Mouse (Mus musculus): Measurements from ENCODE around the gene Lmo7. TPM values are rescaled to one million over a fixed set of nuclear protein-coding genes. Genes with fewer than 3 reads are reported as not detected.

The Lmo7 gene
- polyA plus RNA-seq, 1 experiment, result 0.79 TPM

DNA sequence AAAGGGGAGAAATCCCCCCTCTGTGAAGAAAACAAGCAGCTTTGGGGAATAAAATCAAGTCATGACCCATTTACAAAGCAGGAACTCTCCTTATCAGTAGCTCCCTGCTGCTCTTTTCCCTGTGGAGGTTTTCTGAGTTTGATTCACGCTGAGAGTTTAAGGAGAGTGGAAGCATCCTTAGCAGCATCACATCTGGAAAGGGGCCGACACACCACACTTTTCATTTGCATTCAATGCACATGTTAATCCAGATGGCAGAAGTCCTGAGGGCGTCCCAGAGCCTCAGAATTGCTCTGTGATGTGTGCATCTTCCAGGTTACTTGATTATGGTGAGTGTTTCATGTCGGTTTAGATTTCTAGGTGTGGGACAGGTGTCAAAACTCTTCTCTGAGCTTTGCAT is 25.7 kb downstream of the Lmo7 start:
- Histone ChIP-seq H3K4me1 (ENCODE audit: control insufficient read depth, insufficient read depth, insufficient read length) (no peaks in the 10 kb centered on the region), H3K27me3 (ENCODE audit: control insufficient read depth, insufficient read depth, low read length) (no peaks in the 10 kb centered on the region)
- no peak for DNase-seq (ENCODE audit: low read depth in 1 of 2, low spot score in 2 of 2)

GRCm38 (mm10) chr14:101762267-101762666 is 32.5 kb downstream of the Lmo7 start:
- no peak for TF ChIP-seq CTCF (IDR thresholded peaks at IDR 0.05; ENCODE audit: extremely low read depth, insufficient read depth, insufficient read length, insufficient replicate concordance)
- TF ChIP-seq POLR2A (IDR thresholded peaks at IDR 0.05; ENCODE audit: low read depth, low read length), result no peak
- 36% methylated on average over 1 of the region's 1 CpGs for WGBS
- no peaks in the 10 kb centered on the region for H3K4me1 ChIP-seq (ENCODE audit: control insufficient read depth, insufficient read depth, insufficient read length)
- no peaks in the 10 kb centered on the region for H3K27me3 ChIP-seq (ENCODE audit: control insufficient read depth, insufficient read depth, low read length)
- no peak overlapping the region for H3K27ac ChIP-seq (ENCODE audit: insufficient read depth, low read length)
- DNase-seq (ENCODE audit: low read depth in 1 of 2, low spot score in 2 of 2), result no peak
- no peak overlapping the region for H3K4me3 ChIP-seq (ENCODE audit: extremely low read depth, insufficient read depth, insufficient read length)
- H3K36me3 ChIP-seq (ENCODE audit: control insufficient read depth, insufficient read depth, low read length), result no peaks in the 10 kb centered on the region

More for the DNA sequence above, 25.7 kb downstream of the Lmo7 start:
- Histone ChIP-seq H3K4me3 (ENCODE audit: extremely low read depth, insufficient read depth, insufficient read length) (no peak overlapping the region), H3K27ac (ENCODE audit: insufficient read depth, low read length) (no peak overlapping the region), H3K36me3 (ENCODE audit: control insufficient read depth, insufficient read depth, low read length) (no peaks in the 10 kb centered on the region)
- TF ChIP-seq CTCF (IDR thresholded peaks at IDR 0.05; ENCODE audit: extremely low read depth, insufficient read depth, insufficient read length, insufficient replicate concordance) (no peak), POLR2A (IDR thresholded peaks at IDR 0.05; ENCODE audit: low read depth, low read length) (no peak)
- 68% methylated on average over 4 of the region's 4 CpGs for WGBS

DNA sequence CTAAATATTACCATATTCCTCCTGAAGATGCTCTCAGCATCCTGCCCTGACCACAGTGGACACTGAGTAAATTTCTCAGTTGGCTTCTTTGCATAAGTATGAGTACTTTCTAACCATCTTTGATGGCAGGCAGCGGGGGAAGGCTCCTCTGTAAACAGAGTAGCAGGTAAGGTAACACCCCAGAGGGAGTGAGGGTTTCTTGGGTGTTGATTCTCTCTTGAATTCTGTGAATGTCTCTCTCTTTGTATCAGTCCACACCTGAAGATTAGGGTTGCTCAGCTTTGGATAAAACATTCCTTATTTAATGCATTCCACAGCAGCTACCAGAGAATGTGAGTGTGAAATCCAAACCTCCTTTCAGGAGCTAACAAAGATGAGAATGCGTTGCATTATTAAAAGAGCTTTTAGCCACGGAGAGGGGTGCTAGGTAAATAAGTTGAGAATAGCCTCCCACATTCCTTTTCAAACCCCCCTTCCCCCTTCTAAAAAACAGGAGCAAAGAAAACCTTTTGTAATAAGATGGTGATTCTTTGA is 34.1 kb downstream of the Lmo7 start:
- TF ChIP-seq POLR2A (IDR thresholded peaks at IDR 0.05; ENCODE audit: low read depth, low read length), result no peak
- TF ChIP-seq CTCF (IDR thresholded peaks at IDR 0.05; ENCODE audit: extremely low read depth, insufficient read depth, insufficient read length, insufficient replicate concordance), result no peak
- no peak for DNase-seq (ENCODE audit: low read depth in 1 of 2, low spot score in 2 of 2)
- Histone ChIP-seq H3K27ac (ENCODE audit: insufficient read depth, low read length) (no peak overlapping the region), H3K27me3 (ENCODE audit: control insufficient read depth, insufficient read depth, low read length) (no peaks in the 10 kb centered on the region), H3K36me3 (ENCODE audit: control insufficient read depth, insufficient read depth, low read length) (no peaks in the 10 kb centered on the region), H3K4me1 (ENCODE audit: control insufficient read depth, insufficient read depth, insufficient read length) (no peaks in the 10 kb centered on the region), H3K4me3 (ENCODE audit: extremely low read depth, insufficient read depth, insufficient read length) (no peak overlapping the region)
- 76% methylated on average over 3 of the region's 3 CpGs for WGBS

- Histone ChIP-seq H3K4me1 (ENCODE audit: control insufficient read depth, insufficient read depth, insufficient read length) (no peaks in the 10 kb centered on the region), H3K4me3 (ENCODE audit: extremely low read depth, insufficient read depth, insufficient read length) (no peak overlapping the region), H3K27ac (ENCODE audit: insufficient read depth, low read length) (no peak overlapping the region), H3K36me3 (ENCODE audit: control insufficient read depth, insufficient read depth, low read length) (no peaks in the 10 kb centered on the region), H3K27me3 (ENCODE audit: control insufficient read depth, insufficient read depth, low read length) (no peaks in the 10 kb centered on the region)
- TF ChIP-seq CTCF (IDR thresholded peaks at IDR 0.05; ENCODE audit: extremely low read depth, insufficient read depth, insufficient read length, insufficient replicate concordance), result no peak
- WGBS, result 91% methylated on average over 5 of the region's 5 CpGs
- no peak for DNase-seq (ENCODE audit: low read depth in 1 of 2, low spot score in 2 of 2)
These were observed 41.6 kb downstream of the Lmo7 start for GRCm38 (mm10) chr14:101771336-101771735.

DNA sequence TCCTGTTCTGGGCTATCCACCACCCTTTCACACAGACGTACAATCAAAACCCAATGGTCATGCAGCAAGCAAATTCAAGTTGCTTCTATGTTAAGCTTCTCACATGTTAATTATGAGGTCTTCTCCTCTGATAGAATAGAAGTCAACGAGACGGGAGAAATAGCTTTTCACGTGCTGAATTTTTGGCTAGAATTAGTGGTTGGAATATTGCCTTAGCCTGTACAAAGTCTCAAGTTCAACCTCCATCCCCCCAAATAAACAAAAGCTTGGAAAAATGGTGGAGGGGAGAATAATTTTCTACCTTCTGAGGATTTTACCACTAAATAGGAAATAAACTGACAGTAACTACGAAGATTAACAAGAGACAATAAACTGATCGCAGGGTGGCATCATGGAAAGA is 42.0 kb downstream of the Lmo7 start:
- Histone ChIP-seq H3K4me3 (ENCODE audit: extremely low read depth, insufficient read depth, insufficient read length) (no peak overlapping the region), H3K4me1 (ENCODE audit: control insufficient read depth, insufficient read depth, insufficient read length) (no peaks in the 10 kb centered on the region), H3K27ac (ENCODE audit: insufficient read depth, low read length) (no peak overlapping the region), H3K36me3 (ENCODE audit: control insufficient read depth, insufficient read depth, low read length) (no peaks in the 10 kb centered on the region), H3K27me3 (ENCODE audit: control insufficient read depth, insufficient read depth, low read length) (no peaks in the 10 kb centered on the region)
- 95% methylated on average over 6 of the region's 6 CpGs for WGBS
- no peak for TF ChIP-seq CTCF (IDR thresholded peaks at IDR 0.05; ENCODE audit: extremely low read depth, insufficient read depth, insufficient read length, insufficient replicate concordance)
- TF ChIP-seq POLR2A (IDR thresholded peaks at IDR 0.05; ENCODE audit: low read depth, low read length), result no peak
- no peak for DNase-seq (ENCODE audit: low read depth in 1 of 2, low spot score in 2 of 2)

DNA sequence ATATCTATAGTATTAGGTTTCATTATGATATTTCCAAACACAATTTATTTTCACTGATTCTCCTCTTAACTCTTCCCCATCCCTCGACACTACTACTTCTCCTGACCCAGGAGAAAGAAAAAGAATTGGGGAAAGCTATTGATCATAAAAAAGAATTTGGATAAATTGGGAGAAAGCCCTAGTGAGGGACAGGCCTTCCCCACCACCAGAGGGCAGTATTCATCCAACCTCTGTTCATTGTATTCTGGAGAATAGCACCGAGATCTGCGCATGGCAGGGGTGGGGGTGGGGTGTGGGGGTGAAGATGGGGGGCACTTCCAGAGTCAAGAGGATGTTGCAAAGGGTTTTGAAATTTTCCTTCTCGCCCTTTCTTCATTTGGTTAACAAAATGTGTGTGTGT is 44.9 kb downstream of the Lmo7 start:
- no peak for DNase-seq (ENCODE audit: low read depth in 1 of 2, low spot score in 2 of 2)
- TF ChIP-seq POLR2A (IDR thresholded peaks at IDR 0.05; ENCODE audit: low read depth, low read length) (no peak), CTCF (IDR thresholded peaks at IDR 0.05; ENCODE audit: extremely low read depth, insufficient read depth, insufficient read length, insufficient replicate concordance) (0 out of 2 replicates have a peak, but pooled peaks have one; percentile 2)
- no peaks in the 10 kb centered on the region for H3K27me3 ChIP-seq (ENCODE audit: control insufficient read depth, insufficient read depth, low read length)
- H3K4me3 ChIP-seq (ENCODE audit: extremely low read depth, insufficient read depth, insufficient read length), result no peak overlapping the region
- 56% methylated on average over 4 of the region's 4 CpGs for WGBS
- no peaks in the 10 kb centered on the region for H3K36me3 ChIP-seq (ENCODE audit: control insufficient read depth, insufficient read depth, low read length)
- no peak overlapping the region for H3K27ac ChIP-seq (ENCODE audit: insufficient read depth, low read length)
- H3K4me1 ChIP-seq (ENCODE audit: control insufficient read depth, insufficient read depth, insufficient read length), result no peaks in the 10 kb centered on the region

DNA sequence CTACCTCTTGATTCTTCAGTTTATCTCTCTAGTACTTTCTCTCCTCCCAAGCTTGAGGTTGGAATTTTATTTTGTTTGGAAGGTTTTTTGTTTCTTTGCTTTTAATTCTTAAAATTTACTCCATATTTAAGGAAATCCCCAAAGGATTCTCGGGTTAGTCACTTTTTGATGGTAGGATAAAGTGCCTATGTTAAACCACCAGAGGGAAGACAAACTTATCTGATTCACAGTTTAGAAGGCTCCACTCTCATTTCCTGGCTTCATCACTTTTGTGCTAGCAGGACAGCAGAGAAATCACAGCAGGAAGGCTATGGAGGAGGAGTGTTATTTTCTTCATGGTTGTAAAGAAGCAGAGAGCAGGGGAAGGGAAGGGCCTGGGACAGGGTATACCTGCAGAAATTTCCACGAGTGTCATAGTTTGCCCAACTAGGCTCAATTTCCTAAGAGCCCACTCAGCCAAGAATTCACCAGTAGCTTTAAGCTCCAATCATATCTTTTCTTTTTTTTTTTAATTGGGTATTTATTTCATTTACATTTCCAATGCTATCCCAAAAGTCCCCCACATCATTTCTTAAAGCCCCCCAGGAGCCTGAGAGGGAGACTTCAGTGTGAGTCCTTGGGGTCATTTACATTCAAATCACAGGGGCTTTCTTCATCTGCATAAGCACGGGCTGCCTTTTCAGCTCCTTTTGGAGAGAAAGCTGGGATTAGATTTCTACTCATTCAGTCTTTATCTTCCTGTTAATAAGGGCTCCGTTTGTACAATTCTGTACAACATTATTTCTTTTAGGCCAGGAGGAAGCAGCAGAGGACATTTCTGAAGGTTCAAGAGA is 46.8 kb downstream of the Lmo7 start:
- WGBS, result 64% methylated on average over 4 of the region's 4 CpGs
- no peaks in the 10 kb centered on the region for H3K27me3 ChIP-seq (ENCODE audit: control insufficient read depth, insufficient read depth, low read length)
- H3K4me1 ChIP-seq (ENCODE audit: control insufficient read depth, insufficient read depth, insufficient read length), result no peaks in the 10 kb centered on the region
- no peak for DNase-seq (ENCODE audit: low read depth in 1 of 2, low spot score in 2 of 2)
- H3K36me3 ChIP-seq (ENCODE audit: control insufficient read depth, insufficient read depth, low read length), result no peaks in the 10 kb centered on the region
- H3K4me3 ChIP-seq (ENCODE audit: extremely low read depth, insufficient read depth, insufficient read length), result no peak overlapping the region
- no peak overlapping the region for H3K27ac ChIP-seq (ENCODE audit: insufficient read depth, low read length)
- TF ChIP-seq POLR2A (IDR thresholded peaks at IDR 0.05; ENCODE audit: low read depth, low read length) (no peak), CTCF (IDR thresholded peaks at IDR 0.05; ENCODE audit: extremely low read depth, insufficient read depth, insufficient read length, insufficient replicate concordance) (no peak)

Data from spleen, adult 2 months (tissue).